Mouse (Mus musculus) CH12.LX (cell line): ENCODE data around the gene Tpd52l2. TPM values are rescaled to one million over a fixed set of nuclear protein-coding genes. Genes with fewer than 3 reads are reported as not detected.

ENCODE experiments used
- DNase-seq: peaks from one replicate; pipeline ENCODE4 v3.0.0-alpha.2; 2013; ENCODE audit errors: extremely low read depth
- H3K27ac ChIP-seq: 2 replicates; pipeline ENCODE4 v1.5.1; 2012; ENCODE audit warnings: low read depth, mild to moderate bottlenecking, control low read depth, moderate library complexity; ENCODE audit not compliant: insufficient read depth
- H3K27me3 ChIP-seq: replicated peaks from 2 replicates; pipeline ENCODE3; 2012; ENCODE audit warnings: inconsistent platforms
- H3K36me3 ChIP-seq, 2 experiments: replicated peaks in 1 of 2; 2 replicates each; pipeline versions ENCODE3 to v1.6.1; 2012; ENCODE audit warnings: inconsistent platforms in 1 of 2, low read length in 1 of 2, mild to moderate bottlenecking in 1 of 2, mixed read lengths in 1 of 2, moderate library complexity in 1 of 2; ENCODE audit not compliant: control insufficient read depth in 1 of 2, insufficient read depth in 1 of 2
- H3K4me1 ChIP-seq, 2 experiments: 2 replicates each; pipeline ENCODE4 v1.6.1; 2012; ENCODE audit warnings: inconsistent platforms in 1 of 2, moderate library complexity in 1 of 2; ENCODE audit not compliant: insufficient read depth in 2 of 2, control insufficient read depth in 1 of 2
- H3K4me2 ChIP-seq: 2 replicates; pipeline ENCODE4 v1.6.1; 2012; ENCODE audit warnings: low read depth, mild to moderate bottlenecking, control low read depth; ENCODE audit not compliant: poor library complexity, insufficient read depth, severe bottlenecking
- H3K4me3 ChIP-seq, 3 experiments: fragments of 150-350 bp in 1 of 3; sonication (generic) in 1 of 3; replicated peaks in 1 of 3; 2 replicates each; pipeline versions ENCODE3 to v1.5.1; 2011 to 2012; ENCODE audit warnings: low read depth in 2 of 3, low read length in 2 of 3, mild to moderate bottlenecking in 2 of 3, moderate library complexity in 2 of 3, control low read depth in 1 of 3, improper control_type of control experiment in 1 of 3, inconsistent platforms in 1 of 3, mixed read lengths in 1 of 3; ENCODE audit not compliant: poor library complexity in 1 of 3
- H3K79me2 ChIP-seq: replicated peaks from 2 replicates; pipeline ENCODE4 v1.6.1; 2012; ENCODE audit warnings: mild to moderate bottlenecking, moderate library complexity; ENCODE audit not compliant: control insufficient read depth, poor library complexity, insufficient read depth, severe bottlenecking; ENCODE audit errors: extremely low read depth
- H3K9ac ChIP-seq: 2 replicates; pipeline ENCODE4 v1.6.1; 2012; ENCODE audit warnings: low read depth, mild to moderate bottlenecking, control low read depth, moderate library complexity; ENCODE audit not compliant: insufficient read depth
- H3K9me3 ChIP-seq: replicated peaks from 2 replicates; pipeline ENCODE3; 2012; ENCODE audit warnings: low read length, inconsistent platforms, mixed read lengths
- BHLHE40 ChIP-seq: IDR thresholded peaks from 2 replicates; pipeline ENCODE4 v1.6.1; 2011; ENCODE audit warnings: mild to moderate bottlenecking, low read depth, low read length, improper control_type of control experiment
- CHD1 ChIP-seq: IDR thresholded peaks from 2 replicates; pipeline ENCODE4 v1.6.1; 2012; ENCODE audit warnings: low read depth, low read length, improper control_type of control experiment, inconsistent platforms
- CHD2 ChIP-seq: IDR thresholded peaks from 2 replicates; pipeline ENCODE4 v1.6.1; 2011; ENCODE audit warnings: low read length, improper control_type of control experiment
- CTCF ChIP-seq, 2 experiments: IDR thresholded peaks in 1 of 2; conservative IDR thresholded peaks in 1 of 2; 2 replicates each; pipeline ENCODE4 v1.5.1; 2011 to 2012; ENCODE audit warnings: low read depth in 2 of 2, low read length in 2 of 2, improper control_type of control experiment in 1 of 2, inconsistent platforms in 1 of 2, mild to moderate bottlenecking in 1 of 2, moderate library complexity in 1 of 2
- ELF1 ChIP-seq: IDR thresholded peaks from 2 replicates; pipeline ENCODE4 v1.6.1; 2014; ENCODE audit warnings: low read depth, mild to moderate bottlenecking, inconsistent platforms, low read length, improper control_type of control experiment
- GABPA ChIP-seq: IDR thresholded peaks from 2 replicates; pipeline ENCODE4 v1.6.1; 2012; ENCODE audit warnings: low read depth, low read length, improper control_type of control experiment, inconsistent platforms; ENCODE audit not compliant: insufficient replicate concordance
- JUN ChIP-seq: IDR thresholded peaks from 2 replicates; pipeline ENCODE4 v1.6.1; 2011; ENCODE audit warnings: low read depth, mild to moderate bottlenecking, low read length, improper control_type of control experiment, moderate library complexity; ENCODE audit not compliant: insufficient read depth
- KAT2A ChIP-seq: IDR thresholded peaks from 2 replicates; pipeline ENCODE4 v1.6.1; 2012; ENCODE audit warnings: low read length, improper control_type of control experiment, inconsistent platforms; ENCODE audit not compliant: insufficient replicate concordance
- MAX ChIP-seq: IDR thresholded peaks from 2 replicates; pipeline ENCODE4 v1.6.1; 2011; ENCODE audit warnings: low read length, improper control_type of control experiment
- MYC ChIP-seq: IDR thresholded peaks from 2 replicates; pipeline ENCODE4 v1.6.1; 2011; ENCODE audit warnings: low read depth, mild to moderate bottlenecking, improper control_type of control experiment, low read length
- NELFE ChIP-seq: IDR thresholded peaks from 2 replicates; pipeline ENCODE4 v1.6.1; 2011; ENCODE audit warnings: low read depth, low read length, improper control_type of control experiment
- NRF1 ChIP-seq: IDR thresholded peaks from 2 replicates; pipeline ENCODE4 v1.6.1; 2014; ENCODE audit warnings: low read depth, mild to moderate bottlenecking, inconsistent platforms, low read length, improper control_type of control experiment, moderate library complexity
- POLR2A ChIP-seq: IDR thresholded peaks from 2 replicates; pipeline ENCODE4 v1.6.1; 2011; ENCODE audit warnings: low read depth, mild to moderate bottlenecking, improper control_type of control experiment, low read length
- RAD21 ChIP-seq: IDR thresholded peaks from 2 replicates; pipeline ENCODE4 v1.6.1; 2011; ENCODE audit warnings: low read depth, mild to moderate bottlenecking, low read length, improper control_type of control experiment, moderate library complexity
- RCOR1 ChIP-seq: conservative IDR thresholded peaks from 2 replicates; pipeline ENCODE4 v1.6.1; 2012; ENCODE audit warnings: low read depth, mild to moderate bottlenecking, inconsistent platforms, low read length, improper control_type of control experiment
- SIN3A ChIP-seq: IDR thresholded peaks from 2 replicates; pipeline ENCODE4 v1.6.1; 2012; ENCODE audit warnings: low read length, improper control_type of control experiment, inconsistent platforms
- SMC3 ChIP-seq: IDR thresholded peaks from 2 replicates; pipeline ENCODE4 v1.6.1; 2011; ENCODE audit warnings: low read depth, low read length, improper control_type of control experiment
- TBP ChIP-seq: conservative IDR thresholded peaks from 2 replicates; pipeline ENCODE4 v1.6.1; 2011; ENCODE audit warnings: low read depth, low read length, improper control_type of control experiment
- USF1 ChIP-seq: IDR thresholded peaks from 2 replicates; pipeline ENCODE4 v1.6.1; 2014; ENCODE audit warnings: low read depth, mild to moderate bottlenecking, inconsistent platforms, low read length, improper control_type of control experiment
- ZC3H11A ChIP-seq: IDR thresholded peaks from 2 replicates; pipeline ENCODE4 v1.6.1; 2012; ENCODE audit warnings: low read depth, mild to moderate bottlenecking, inconsistent platforms, low read length, improper control_type of control experiment
- ZNF384 ChIP-seq: IDR thresholded peaks from 2 replicates; pipeline ENCODE4 v1.6.1; 2012; ENCODE audit warnings: low read depth, low read length, improper control_type of control experiment, inconsistent platforms
- dilution Hi-C: fragments of 300-500 bp; cut with MboI; formaldehyde crosslinking; loops from 2 replicates; pipeline ENCODE4 v1.14.3; 2020; ENCODE audit warnings: low sequenced_read_pairs; ENCODE audit not compliant: extremely low pct_unique_long_range_greater_than_20kb, extremely low pct_ligation_motif_present
- in situ Hi-C: fragments of 300-500 bp; cut with MboI; formaldehyde crosslinking; loops from 3 replicates; pipeline ENCODE4 v1.14.3; 2019; ENCODE audit warnings: low sequenced_read_pairs, low pct_ligation_motif_present, low pct_unique_long_range_greater_than_20kb, mixed read lengths
- polyA plus RNA-seq: library from polyadenylated mRNA; unstranded; fragments of >175 nt; gene quantifications from 2 replicates; pipeline ENCODE4 v1.2.1, GENCODE M21; 2012; ENCODE audit warnings: low read depth; ENCODE audit not compliant: insufficient read length
- total RNA-seq, 2 experiments: library from RNA; depleted of rRNA; stranded (reverse); fragments of 300-350 nt in 1 of 2; fragments of >200 nt in 1 of 2; gene quantifications; 2 replicates each; pipeline ENCODE4 v1.2.3; 2012 to 2014

The Tpd52l2 gene
- total and polyA plus RNA-seq, 3 experiments, result 80.7 to 126 (median 92.0) TPM

DNA sequence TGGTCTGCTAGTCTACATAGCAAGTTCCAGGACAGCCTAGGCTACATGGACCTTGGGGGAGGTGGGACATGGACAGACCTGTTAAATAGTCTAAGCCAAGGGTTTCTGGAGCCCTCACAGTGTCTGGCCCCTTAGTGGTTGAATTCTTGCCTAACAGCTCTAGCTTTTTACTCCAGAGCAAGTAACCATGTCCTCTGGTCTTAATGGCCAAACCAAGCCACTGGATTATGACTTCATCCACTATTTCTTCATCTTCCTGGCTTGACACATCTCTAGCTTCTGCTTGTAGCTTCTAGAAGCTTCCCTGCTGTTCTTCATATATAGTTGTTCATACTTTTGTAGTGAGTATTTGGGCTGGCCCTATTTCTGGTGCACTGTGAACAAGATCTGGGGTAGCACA is 56.8 kb downstream of the Tpd52l2 start:
- H3K9me3 ChIP-seq, result no peaks in the 10 kb centered on the region
- H3K79me2 ChIP-seq, result no peaks in the 10 kb centered on the region
- no peak for DNase-seq
- no peak overlapping the region for H3K27ac ChIP-seq
- in situ Hi-C loops, result no loop called here
- peaks cover 1 to 7% of the 10 kb centered on the region in 2 experiments for H3K4me1 ChIP-seq
- H3K4me3 ChIP-seq, result no peak overlapping the region
- H3K9ac ChIP-seq, result no peak overlapping the region
- peaks cover 48 to 62% of the 10 kb centered on the region in 2 experiments for H3K36me3 ChIP-seq
- TF ChIP-seq CHD1 (no peak), NELFE (no peak), TBP (no peak), GABPA (no peak), RAD21 (no peak), ZNF384 (no peak), MAX (no peak), ZC3H11A (no peak), CHD2 (no peak), ELF1 (no peak), CTCF (conservative IDR thresholded peaks at IDR 0.05 in 1 of 2, IDR thresholded peaks at IDR 0.05 in 1 of 2; ENCODE audit: low read depth in 2 of 2, low read length in 2 of 2) (no peak), SIN3A (no peak), KAT2A (no peak), POLR2A (no peak), BHLHE40 (no peak)
- dilution Hi-C loops, result no loop called here
- H3K4me2 ChIP-seq, result no peak overlapping the region
- no peaks in the 10 kb centered on the region for H3K27me3 ChIP-seq

DNA sequence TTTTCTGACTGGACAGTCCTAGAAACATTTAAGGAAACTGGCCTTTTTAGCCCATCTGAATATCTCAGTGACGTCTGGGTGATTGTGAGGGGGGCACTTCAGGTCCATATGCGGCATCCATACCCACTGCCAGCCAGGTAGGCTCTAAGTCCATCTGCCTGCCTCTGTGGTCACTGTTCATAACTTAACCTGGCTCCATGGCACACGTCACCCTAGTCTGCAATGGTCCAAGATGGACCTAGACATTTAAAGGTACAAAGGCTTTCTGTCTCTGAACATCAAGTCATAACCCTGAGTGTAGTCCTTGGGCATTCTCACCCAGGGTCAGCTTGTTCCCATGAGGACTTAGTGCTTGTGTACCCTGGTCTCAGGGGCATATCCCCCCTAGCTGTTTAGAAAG is 70.4 kb downstream of the Tpd52l2 start:
- H3K27ac ChIP-seq, result no peak overlapping the region
- no peaks in the 10 kb centered on the region for H3K9me3 ChIP-seq
- no peak for DNase-seq
- no peak overlapping the region for H3K4me3 ChIP-seq
- H3K79me2 ChIP-seq, result no peaks in the 10 kb centered on the region
- no peak overlapping the region for H3K4me2 ChIP-seq
- TF ChIP-seq RCOR1 (no peak), TBP (no peak), KAT2A (no peak), ZNF384 (no peak), NRF1 (no peak), CTCF (conservative IDR thresholded peaks at IDR 0.05 in 1 of 2, IDR thresholded peaks at IDR 0.05 in 1 of 2; ENCODE audit: low read depth in 2 of 2, low read length in 2 of 2) (no peak), CHD1 (no peak), USF1 (no peak), MYC (no peak), JUN (no peak), SMC3 (no peak), SIN3A (no peak)
- H3K36me3 ChIP-seq, result peaks cover 25 to 52% of the 10 kb centered on the region in 2 experiments
- no peaks in the 10 kb centered on the region for H3K27me3 ChIP-seq
- dilution Hi-C loops, result no loop called here
- in situ Hi-C loops, result no loop called here
- H3K9ac ChIP-seq, result no peak overlapping the region
- H3K4me1 ChIP-seq, result peaks cover 0 to 7% of the 10 kb centered on the region in 2 experiments; a peak in 2 of 4 replicates

Other genes starting within 250 kb of the Tpd52l2 start
- gene Gmeb2, start 209.1 kb upstream of the Tpd52l2 start, total RNA-seq (2012; rRNA removed), result 14.2 and 17.3 TPM in 2 replicates
- 11.1 and 11.6 TPM in 2 replicates for gene Gmeb2, start 209.1 kb upstream of the Tpd52l2 start, total RNA-seq (2014; rRNA removed)
- 20.4 and 20.7 TPM in 2 replicates for gene Gmeb2, start 209.1 kb upstream of the Tpd52l2 start, polyA plus RNA-seq
- not detected in 2 replicates for gene Stmn3, start 182.6 kb upstream of the Tpd52l2 start, total RNA-seq (2012; rRNA removed)
- gene Stmn3, start 182.6 kb upstream of the Tpd52l2 start, total RNA-seq (2014; rRNA removed), result not detected in 2 replicates
- gene Stmn3, start 182.6 kb upstream of the Tpd52l2 start, polyA plus RNA-seq, result not detected in 2 replicates
- 65.4 and 83.8 TPM in 2 replicates for gene Rtel1, start 177.4 kb upstream of the Tpd52l2 start, total RNA-seq (2012; rRNA removed)
- 67.6 and 74.9 TPM in 2 replicates for gene Rtel1, start 177.4 kb upstream of the Tpd52l2 start, total RNA-seq (2014; rRNA removed)
- 70.7 and 89.2 TPM in 2 replicates for gene Rtel1, start 177.4 kb upstream of the Tpd52l2 start, polyA plus RNA-seq
- gene Zgpat, start 132.2 kb upstream of the Tpd52l2 start, total RNA-seq (2012; rRNA removed), result 23.9 and 29.8 TPM in 2 replicates
- 18.4 and 19.3 TPM in 2 replicates for gene Zgpat, start 132.2 kb upstream of the Tpd52l2 start, total RNA-seq (2014; rRNA removed)
- 20.9 and 21.1 TPM in 2 replicates for gene Zgpat, start 132.2 kb upstream of the Tpd52l2 start, polyA plus RNA-seq
- gene Arfrp1, start 131.7 kb upstream of the Tpd52l2 start, total RNA-seq (2012; rRNA removed), result 29.2 and 35.5 TPM in 2 replicates
- 45.3 and 46.0 TPM in 2 replicates for gene Arfrp1, start 131.7 kb upstream of the Tpd52l2 start, total RNA-seq (2014; rRNA removed)
- 55.6 and 72.7 TPM in 2 replicates for gene Arfrp1, start 131.7 kb upstream of the Tpd52l2 start, polyA plus RNA-seq
- 59.7 and 61.8 TPM in 2 replicates for gene Lime1, start 117.1 kb upstream of the Tpd52l2 start, total RNA-seq (2012; rRNA removed)
- 61.5 and 67.0 TPM in 2 replicates for gene Lime1, start 117.1 kb upstream of the Tpd52l2 start, total RNA-seq (2014; rRNA removed)
- gene Lime1, start 117.1 kb upstream of the Tpd52l2 start, polyA plus RNA-seq, result 70.7 and 73.9 TPM in 2 replicates
- gene Zbtb46, start 37.7 kb upstream of the Tpd52l2 start, total RNA-seq (2012; rRNA removed), result 4.1 and 9.3 TPM in 2 replicates
- gene Zbtb46, start 37.7 kb upstream of the Tpd52l2 start, total RNA-seq (2014; rRNA removed), result 6.2 and 6.7 TPM in 2 replicates
- 5.3 and 6.0 TPM in 2 replicates for gene Zbtb46, start 37.7 kb upstream of the Tpd52l2 start, polyA plus RNA-seq
- 0.13 TPM in 1 of 2 replicates, not detected in the other for gene Abhd16b, start 3.9 kb upstream of the Tpd52l2 start, total RNA-seq (2012; rRNA removed)
- not detected in 2 replicates for gene Abhd16b, start 3.9 kb upstream of the Tpd52l2 start, total RNA-seq (2014; rRNA removed)
- 0.45 TPM in 1 of 2 replicates, not detected in the other for gene Abhd16b, start 3.9 kb upstream of the Tpd52l2 start, polyA plus RNA-seq
- gene Dnajc5, start 23.3 kb downstream of the Tpd52l2 start, total RNA-seq (2012; rRNA removed), result 54.5 and 57.6 TPM in 2 replicates
- gene Dnajc5, start 23.3 kb downstream of the Tpd52l2 start, total RNA-seq (2014; rRNA removed), result 45.5 and 51.1 TPM in 2 replicates
- 54.6 and 62.7 TPM in 2 replicates for gene Dnajc5, start 23.3 kb downstream of the Tpd52l2 start, polyA plus RNA-seq
- gene Uckl1, start 87.8 kb downstream of the Tpd52l2 start, total RNA-seq (2012; rRNA removed), result 20.3 and 31.9 TPM in 2 replicates
- 18.6 and 18.7 TPM in 2 replicates for gene Uckl1, start 87.8 kb downstream of the Tpd52l2 start, total RNA-seq (2014; rRNA removed)
- gene Uckl1, start 87.8 kb downstream of the Tpd52l2 start, polyA plus RNA-seq, result 16.0 and 18.0 TPM in 2 replicates
- gene Prpf6, start 94.7 kb downstream of the Tpd52l2 start, total RNA-seq (2012; rRNA removed), result 48.1 and 52.7 TPM in 2 replicates
- 28.3 and 28.8 TPM in 2 replicates for gene Prpf6, start 94.7 kb downstream of the Tpd52l2 start, total RNA-seq (2014; rRNA removed)
- 53.8 and 62.4 TPM in 2 replicates for gene Prpf6, start 94.7 kb downstream of the Tpd52l2 start, polyA plus RNA-seq
- gene Zfp512b, start 95.7 kb downstream of the Tpd52l2 start, total RNA-seq (2012; rRNA removed), result 16.6 and 18.1 TPM in 2 replicates
- gene Zfp512b, start 95.7 kb downstream of the Tpd52l2 start, total RNA-seq (2014; rRNA removed), result 11.0 TPM in 2 replicates
- gene Zfp512b, start 95.7 kb downstream of the Tpd52l2 start, polyA plus RNA-seq, result 26.8 and 27.1 TPM in 2 replicates
- 2.7 and 3.8 TPM in 2 replicates for gene Samd10, start 102.1 kb downstream of the Tpd52l2 start, total RNA-seq (2012; rRNA removed)
- gene Samd10, start 102.1 kb downstream of the Tpd52l2 start, total RNA-seq (2014; rRNA removed), result 0.32 TPM in 1 of 2 replicates, not detected in the other
- gene Samd10, start 102.1 kb downstream of the Tpd52l2 start, polyA plus RNA-seq, result 0.38 and 0.66 TPM in 2 replicates
- 0.25 and 0.34 TPM in 2 replicates for gene Gm29797, start 159.9 kb downstream of the Tpd52l2 start, total RNA-seq (2012; rRNA removed)
- gene Gm29797, start 159.9 kb downstream of the Tpd52l2 start, total RNA-seq (2014; rRNA removed), result not detected in 2 replicates
- not detected in 2 replicates for gene Gm29797, start 159.9 kb downstream of the Tpd52l2 start, polyA plus RNA-seq
- gene Sox18, start 174.5 kb downstream of the Tpd52l2 start, total RNA-seq (2012; rRNA removed), result not detected in 2 replicates
- not detected in 2 replicates for gene Sox18, start 174.5 kb downstream of the Tpd52l2 start, total RNA-seq (2014; rRNA removed)
- gene Sox18, start 174.5 kb downstream of the Tpd52l2 start, polyA plus RNA-seq, result not detected in 2 replicates
- gene Tcea2, start 183.2 kb downstream of the Tpd52l2 start, total RNA-seq (2012; rRNA removed), result 12.9 and 14.4 TPM in 2 replicates
- 9.2 TPM in 2 replicates for gene Tcea2, start 183.2 kb downstream of the Tpd52l2 start, total RNA-seq (2014; rRNA removed)
- 7.0 and 8.8 TPM in 2 replicates for gene Tcea2, start 183.2 kb downstream of the Tpd52l2 start, polyA plus RNA-seq
- 67.0 and 75.4 TPM in 2 replicates for gene Rgs19, start 196.8 kb downstream of the Tpd52l2 start, total RNA-seq (2012; rRNA removed)
- gene Rgs19, start 196.8 kb downstream of the Tpd52l2 start, total RNA-seq (2014; rRNA removed), result 40.2 and 50.2 TPM in 2 replicates
- 155 and 159 TPM in 2 replicates for gene Rgs19, start 196.8 kb downstream of the Tpd52l2 start, polyA plus RNA-seq
- gene Lkaaear1, start 201.3 kb downstream of the Tpd52l2 start, total RNA-seq (2012; rRNA removed), result not detected in 2 replicates
- not detected in 2 replicates for gene Lkaaear1, start 201.3 kb downstream of the Tpd52l2 start, total RNA-seq (2014; rRNA removed)
- not detected in 2 replicates for gene Lkaaear1, start 201.3 kb downstream of the Tpd52l2 start, polyA plus RNA-seq
- gene Oprl1, start 217.9 kb downstream of the Tpd52l2 start, total RNA-seq (2012; rRNA removed), result 0.08 and 0.25 TPM in 2 replicates
- gene Oprl1, start 217.9 kb downstream of the Tpd52l2 start, total RNA-seq (2014; rRNA removed), result not detected in 2 replicates
- 0.14 TPM in 1 of 2 replicates, not detected in the other for gene Oprl1, start 217.9 kb downstream of the Tpd52l2 start, polyA plus RNA-seq